Mouse (Mus musculus) spleen, adult 18-20 months (tissue): ENCODE results near the gene Zdhhc13.
A peak's percentile ranks its signal among the peaks of the same experiment; 100 is the strongest.

Experiments used
- DNase-seq, 2 experiments: peaks; one replicate each; pipeline ENCODE4 v3.0.0; 2022; ENCODE audit warnings: mixed read lengths in 2 of 2

The Zdhhc13 gene

GRCm38 (mm10) chr7:48788851-48789572 is at the start of gene Zdhhc13:
Zdhhc13 (plus strand) TSS chr7:48789003.
- DNase-seq = peak; percentile 89 to 92

DNA sequence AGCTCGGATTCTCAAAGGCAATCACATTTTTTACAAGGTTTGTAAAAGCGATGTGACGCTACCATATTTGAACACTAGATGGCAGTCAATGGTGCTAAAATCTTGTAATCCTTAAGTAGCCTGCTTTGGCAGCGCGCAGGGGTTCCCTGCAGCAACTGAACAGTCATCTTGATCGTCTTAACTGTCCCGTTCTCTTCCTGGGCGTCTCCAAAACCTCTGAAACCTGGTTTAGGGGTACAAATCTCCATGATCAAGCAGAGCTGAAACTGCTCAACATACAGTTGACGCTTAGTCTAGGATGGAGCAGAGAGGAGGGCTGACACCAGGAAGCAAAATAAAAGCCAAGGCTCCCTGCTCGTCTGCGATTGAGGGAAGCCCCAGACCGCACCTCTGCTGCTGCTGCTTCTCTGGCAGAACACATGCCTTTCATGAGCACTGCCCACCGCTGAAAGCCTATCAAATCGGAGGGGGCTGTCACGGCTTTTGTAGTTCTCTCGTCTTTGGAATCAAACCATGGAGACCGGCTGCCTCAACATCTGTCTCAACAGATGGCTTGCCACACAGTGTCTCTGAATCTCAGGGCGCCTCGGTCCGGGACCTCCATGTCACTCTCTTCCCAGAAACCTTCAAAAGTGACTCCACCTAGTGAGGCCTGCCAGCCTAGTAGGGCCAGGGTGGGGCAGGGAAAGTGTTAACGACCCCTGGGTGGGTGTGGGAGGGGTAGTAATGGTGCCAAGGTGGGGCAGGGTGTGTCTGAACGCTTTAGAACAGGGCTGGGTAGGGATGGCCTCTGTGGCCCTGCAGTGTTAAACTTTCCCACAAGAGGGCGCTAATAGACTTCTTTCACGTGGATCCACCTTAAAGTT is 39.3 kb upstream of the Zdhhc13 start:
- DNase-seq = peak; percentile 46 to 82

GRCm38 (mm10) chr7:48750164-48750809 is 38.5 kb upstream of the Zdhhc13 start:
- DNase-seq = no peak

DNA sequence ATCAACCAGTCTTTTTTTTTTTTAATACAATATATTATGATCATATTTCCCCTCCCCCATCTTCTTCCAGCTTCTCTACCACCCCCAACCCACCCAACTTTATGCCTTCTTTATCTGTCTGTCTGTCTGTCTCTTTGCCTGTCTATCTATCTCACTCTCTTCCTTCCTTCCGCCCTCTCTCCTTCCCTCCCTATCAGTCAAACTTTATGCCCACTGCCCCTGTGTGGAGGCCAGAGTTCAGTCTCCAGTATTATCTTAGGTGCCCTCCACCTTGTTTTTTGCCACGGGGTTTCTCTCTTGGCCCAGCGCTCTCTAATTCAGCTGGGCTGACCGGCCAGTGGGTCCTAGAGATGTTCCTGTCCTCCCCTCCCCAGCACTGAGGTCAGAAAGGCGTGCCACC is 37.6 kb upstream of the Zdhhc13 start:
- DNase-seq = no peak

- no peak for DNase-seq
Measured at GRCm38 (mm10) chr7:48754415-48754974, 34.3 kb upstream of the Zdhhc13 start.

DNA sequence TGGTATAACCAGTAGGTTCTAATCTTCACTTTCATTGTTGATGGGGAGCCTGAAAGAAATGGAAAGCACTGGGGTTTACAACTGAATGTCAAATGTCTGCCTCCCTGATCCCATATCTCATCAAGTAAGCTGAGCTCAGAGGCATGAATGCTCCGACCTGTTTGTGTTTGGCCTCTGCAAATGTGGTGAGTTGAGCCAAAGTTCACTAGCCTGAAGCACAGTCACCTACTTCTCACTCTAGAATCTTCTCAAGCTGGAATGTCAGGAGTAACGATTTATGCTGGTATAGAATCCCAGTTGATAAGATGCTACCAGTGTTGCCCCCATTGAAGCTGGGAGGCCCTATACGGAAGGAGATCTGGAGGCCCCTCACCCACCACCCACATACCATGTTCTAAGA is 33.0 kb upstream of the Zdhhc13 start:
- DNase-seq = no peak

- DNase-seq = no peak
Measured at GRCm38 (mm10) chr7:48756306-48756931, 32.4 kb upstream of the Zdhhc13 start.

DNA sequence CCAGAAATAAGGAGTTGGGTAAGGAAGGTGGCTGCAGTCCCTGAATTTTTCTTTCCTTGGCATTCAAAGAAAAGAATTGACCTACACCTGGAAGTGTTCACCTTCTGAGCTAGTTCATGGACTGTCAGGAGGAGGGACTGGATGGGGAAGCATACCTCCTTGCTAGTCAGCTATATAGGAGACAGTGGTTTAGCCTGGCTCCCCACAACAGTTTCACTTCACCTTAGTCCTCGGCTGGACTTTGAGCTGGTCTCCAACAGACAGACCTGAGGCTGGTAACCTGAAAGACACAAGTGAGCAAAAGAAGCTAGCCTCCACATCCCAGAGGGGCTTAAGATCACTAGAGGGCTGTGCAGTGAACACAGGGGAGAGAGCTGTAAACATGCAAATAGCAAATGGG is 30.7 kb upstream of the Zdhhc13 start:
- no peak for DNase-seq

- DNase-seq = no peak
Measured at GRCm38 (mm10) chr7:48760789-48761188, 28.0 kb upstream of the Zdhhc13 start.

DNA sequence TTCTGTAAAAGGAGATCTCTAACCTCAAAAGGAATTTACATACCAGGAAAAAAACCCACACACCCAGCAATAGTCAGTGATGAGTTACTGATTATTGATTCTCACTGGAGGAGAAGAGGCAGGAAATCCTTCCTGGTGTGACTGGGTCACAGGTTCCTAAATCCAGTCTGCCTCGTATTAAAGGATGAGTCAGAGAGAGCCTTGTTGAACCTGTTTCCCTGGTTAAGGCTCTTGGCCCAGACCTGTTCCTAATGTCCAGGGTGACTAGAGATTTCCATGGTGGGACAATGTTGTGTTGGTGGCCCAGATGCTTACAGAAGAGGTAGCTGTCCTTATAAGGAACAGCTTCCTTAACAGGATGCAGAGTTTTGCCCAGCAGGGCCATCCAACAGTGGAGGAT is 26.5 kb upstream of the Zdhhc13 start:
- no peak for DNase-seq

DNA sequence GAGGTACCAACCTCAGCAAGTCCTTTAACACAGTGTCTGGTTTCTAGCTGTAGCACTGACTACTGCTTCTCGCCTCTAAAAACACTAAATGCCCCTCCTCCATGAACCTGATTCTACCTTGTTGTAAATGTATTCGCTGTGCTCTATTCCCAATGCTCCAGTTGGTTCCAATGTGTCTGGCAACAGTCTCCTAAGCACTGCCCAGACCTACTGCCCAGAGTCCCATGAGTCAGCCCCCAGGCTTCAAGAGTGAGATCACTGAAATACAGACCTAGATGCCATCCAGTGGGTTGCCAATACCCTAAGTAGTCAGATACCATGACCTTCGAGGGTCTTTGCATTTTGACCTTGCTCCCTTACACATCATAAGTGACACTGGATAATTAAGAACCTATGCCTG is 26.1 kb upstream of the Zdhhc13 start:
- DNase-seq = no peak

DNA sequence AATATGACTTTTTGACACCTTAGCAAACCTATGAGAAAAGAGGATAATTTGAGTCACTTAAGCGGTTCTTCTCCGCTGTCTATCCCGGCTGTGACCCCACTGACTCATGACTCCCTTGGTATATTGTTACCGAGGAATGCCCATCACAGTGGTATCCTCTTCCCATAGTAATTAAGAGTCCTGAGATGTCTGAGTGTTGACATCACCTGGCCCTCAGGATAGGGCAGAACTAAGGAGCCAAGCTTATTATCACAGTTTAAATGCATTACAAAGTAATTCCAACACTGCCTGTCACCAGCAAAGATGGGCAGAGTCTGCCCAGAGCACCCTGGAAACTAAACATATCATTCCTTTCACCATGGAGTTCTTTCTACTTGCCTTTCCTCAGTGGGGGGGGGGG is 22.8 kb upstream of the Zdhhc13 start:
- DNase-seq = no peak

GRCm38 (mm10) chr7:48769721-48770120 is 19.1 kb upstream of the Zdhhc13 start:
- DNase-seq = no peak

- DNase-seq = no peak
Measured at GRCm38 (mm10) chr7:48772060-48772734, 16.6 kb upstream of the Zdhhc13 start.

DNA sequence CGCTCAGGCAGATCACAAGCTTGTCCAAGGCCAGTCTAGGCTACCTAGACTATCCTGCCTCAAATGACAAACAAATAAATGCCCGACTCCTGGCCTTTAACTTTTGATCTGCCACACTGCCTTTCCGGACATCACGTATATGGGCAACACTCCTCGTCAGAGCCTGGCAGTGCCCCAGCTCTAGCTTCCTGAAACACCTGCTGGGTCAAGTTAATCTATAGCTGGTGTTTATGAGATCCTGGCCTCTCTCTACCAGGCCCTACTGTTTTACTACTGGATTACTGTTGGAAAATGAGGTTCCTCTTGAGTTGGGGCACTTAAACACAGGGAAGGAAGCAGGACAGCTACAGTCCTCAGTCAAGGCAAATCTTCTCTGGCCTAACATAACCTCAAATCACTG is 15.5 kb upstream of the Zdhhc13 start:
- no peak for DNase-seq

DNA sequence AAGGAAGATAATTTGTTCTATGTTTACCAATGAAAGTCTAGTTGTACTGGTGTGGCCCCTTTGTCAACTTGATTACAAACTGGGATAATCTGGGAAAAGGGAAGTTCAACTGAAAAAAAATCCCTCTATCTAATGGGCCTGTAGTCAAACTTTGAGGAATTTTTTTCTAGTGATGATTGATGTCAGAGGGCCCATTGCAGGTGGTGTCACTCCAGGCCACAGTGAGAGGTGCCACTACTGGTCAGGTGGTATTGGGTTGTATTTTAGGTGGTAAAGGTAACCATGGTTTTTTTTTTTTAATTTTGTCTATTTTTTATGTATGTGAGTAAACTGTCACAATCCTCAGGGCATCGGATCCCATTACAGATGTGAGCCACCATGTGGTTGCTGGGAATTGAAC is 14.2 kb upstream of the Zdhhc13 start:
- DNase-seq = no peak

- no peak for DNase-seq
Measured at GRCm38 (mm10) chr7:48775436-48775835, 13.4 kb upstream of the Zdhhc13 start.

DNA sequence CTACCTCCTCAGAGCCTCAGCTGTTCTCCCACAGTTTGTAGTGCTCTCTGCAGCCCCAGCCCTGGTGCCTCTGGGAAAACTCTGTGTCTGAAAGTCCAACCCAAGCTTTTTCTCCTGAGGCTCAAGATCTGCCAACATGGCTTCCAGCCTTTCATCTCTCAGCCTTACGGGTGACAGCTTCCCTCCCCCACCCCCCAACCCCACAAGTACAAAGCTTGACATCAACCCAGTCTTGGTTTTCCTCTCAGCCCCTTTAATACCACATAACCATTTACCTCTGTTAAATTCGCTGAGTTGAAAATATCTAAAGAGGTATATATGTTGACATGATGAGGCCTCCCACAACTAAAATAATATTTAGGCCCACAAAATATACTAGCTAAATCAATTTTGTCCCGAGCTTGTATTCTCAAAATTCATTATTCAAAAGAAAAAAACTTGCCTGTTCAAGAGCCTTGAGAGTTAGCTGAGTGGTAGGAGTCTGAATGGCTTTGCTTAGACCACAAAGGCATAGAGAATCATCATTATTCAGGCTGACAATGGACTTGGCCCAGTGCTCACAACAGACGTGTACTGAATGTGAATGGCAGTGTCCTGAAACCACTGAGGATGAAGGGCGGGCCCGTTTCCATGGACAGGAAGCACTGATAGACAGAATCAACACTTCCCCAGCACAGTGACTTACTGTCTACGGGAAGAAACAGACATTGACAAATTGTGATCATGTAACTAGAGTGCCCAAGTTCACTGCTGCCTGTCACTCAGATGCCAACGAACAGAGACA is 10.9 kb upstream of the Zdhhc13 start:
- DNase-seq = no peak

GRCm38 (mm10) chr7:48779110-48779509 is 9.7 kb upstream of the Zdhhc13 start:
- DNase-seq = no peak

- no peak for DNase-seq
Measured at GRCm38 (mm10) chr7:48782432-48782831, 6.4 kb upstream of the Zdhhc13 start.

DNA sequence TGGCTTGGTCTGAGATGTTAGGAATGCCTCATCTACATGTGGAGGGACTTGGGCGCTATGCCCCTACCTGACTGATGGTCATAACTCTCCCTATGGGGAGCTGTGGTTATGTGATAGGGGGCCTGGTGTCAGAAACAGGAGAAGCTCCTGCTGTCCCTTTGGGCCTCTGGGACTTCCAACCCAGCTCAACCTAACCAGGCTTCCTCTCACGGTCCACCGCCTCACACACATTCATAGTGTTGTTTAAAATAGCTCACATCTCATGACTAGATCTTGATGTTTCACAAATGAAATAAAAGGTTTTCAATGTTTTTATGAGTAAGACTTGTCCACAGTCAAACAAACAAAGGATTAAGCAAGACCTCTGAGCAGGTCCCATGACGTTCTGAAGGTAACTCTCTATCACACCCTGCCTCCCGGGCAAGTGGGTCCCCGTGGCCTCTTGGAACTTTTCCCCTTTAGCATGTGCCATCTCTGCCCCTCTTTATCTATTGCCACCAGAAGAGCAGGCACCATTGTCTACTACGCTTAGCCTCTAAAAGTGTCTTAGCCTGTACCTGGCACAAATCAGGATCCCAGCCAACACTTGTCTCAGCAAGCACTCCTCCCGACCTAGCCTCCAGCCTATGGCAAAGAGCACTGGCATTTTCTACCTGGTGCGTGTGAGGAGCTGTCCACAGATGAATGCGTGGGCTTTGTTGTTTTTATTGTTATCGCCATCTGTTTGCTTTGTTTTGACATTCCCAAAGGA is 3.9 kb upstream of the Zdhhc13 start:
- DNase-seq = peak in 1 of 2 experiments; percentile 18
